Mouse (Mus musculus) thymus, adult 2 months (tissue): ENCODE data around the gene Traf7.

Experiments
- CTCF ChIP-seq: fragments of 200-500 bp; IDR thresholded peaks from 2 replicates; pipeline ENCODE4 v1.5.1; 2012; ENCODE audit warnings: mild to moderate bottlenecking, control low read depth, low read length, moderate library complexity, borderline replicate concordance; ENCODE audit not compliant: control insufficient read depth, poor library complexity, insufficient read depth; ENCODE audit errors: extremely low read depth
- POLR2A ChIP-seq: fragments of 200-500 bp; IDR thresholded peaks from 2 replicates; pipeline ENCODE4 v1.6.1; 2012; ENCODE audit warnings: mild to moderate bottlenecking, low read length, control low read depth, moderate library complexity; ENCODE audit not compliant: control insufficient read depth, poor library complexity, insufficient read depth; ENCODE audit errors: extremely low read depth

- TF ChIP-seq CTCF (no peak), POLR2A (no peak)
Measured at GRCm38 (mm10) chr17:24565792-24566191, 38.1 kb upstream of the Traf7 start.
